Mouse (Mus musculus) myocyte (in vitro differentiated cells): Measurements from ENCODE around the gene Ttll8.

ENCODE experiments used
- CEBPB ChIP-seq: IDR thresholded peaks from 2 replicates; pipeline ENCODE4 v1.6.1; 2011; ENCODE audit warnings: mild to moderate bottlenecking, moderate library complexity; ENCODE audit not compliant: poor library complexity, insufficient read depth, severe bottlenecking
- MAX ChIP-seq: IDR thresholded peaks from one replicate; pipeline ENCODE4 v1.6.1; 2011; ENCODE audit warnings: low read depth, mild to moderate bottlenecking, control low read depth
- MYOD1 ChIP-seq, 3 experiments: IDR thresholded peaks; one replicate each; pipeline ENCODE4 v1.6.1; 2011; ENCODE audit warnings: control low read depth in 2 of 3, low read depth in 2 of 3, mild to moderate bottlenecking in 2 of 3, moderate library complexity in 1 of 3; ENCODE audit not compliant: insufficient read length in 2 of 3, control insufficient read depth in 1 of 3
- MYOG ChIP-seq, 3 experiments: IDR thresholded peaks; one replicate each; pipeline ENCODE4 v1.6.1; 2011; ENCODE audit warnings: control low read depth in 2 of 3, low read depth in 2 of 3, mild to moderate bottlenecking in 2 of 3; ENCODE audit not compliant: insufficient read length in 2 of 3, control insufficient read depth in 1 of 3, insufficient read depth in 1 of 3
- POLR2A ChIP-seq: IDR thresholded peaks from one replicate; pipeline ENCODE4 v1.6.1; 2011; ENCODE audit warnings: low read depth, mild to moderate bottlenecking, control low read depth, moderate library complexity; ENCODE audit not compliant: insufficient read length
- POLR2AphosphoS2 ChIP-seq: IDR thresholded peaks from one replicate; pipeline ENCODE4 v1.6.1; 2011; ENCODE audit warnings: low read depth, control low read depth; ENCODE audit not compliant: insufficient read length
- REST ChIP-seq: IDR thresholded peaks from one replicate; pipeline ENCODE4 v1.6.1; 2011; ENCODE audit warnings: mild to moderate bottlenecking, control low read depth, moderate library complexity; ENCODE audit not compliant: insufficient read depth, insufficient read length
- TCF12 ChIP-seq: IDR thresholded peaks from one replicate; pipeline ENCODE4 v1.6.1; 2011; ENCODE audit warnings: mild to moderate bottlenecking, control low read depth; ENCODE audit not compliant: poor library complexity, insufficient read depth, severe bottlenecking
- TCF3 ChIP-seq: IDR thresholded peaks from one replicate; pipeline ENCODE4 v1.6.1; 2011; ENCODE audit warnings: low read depth, control low read depth; ENCODE audit not compliant: insufficient read length
- USF1 ChIP-seq: IDR thresholded peaks from one replicate; pipeline ENCODE4 v1.6.1; 2011; ENCODE audit warnings: low read depth, mild to moderate bottlenecking, control low read depth, moderate library complexity

DNA sequence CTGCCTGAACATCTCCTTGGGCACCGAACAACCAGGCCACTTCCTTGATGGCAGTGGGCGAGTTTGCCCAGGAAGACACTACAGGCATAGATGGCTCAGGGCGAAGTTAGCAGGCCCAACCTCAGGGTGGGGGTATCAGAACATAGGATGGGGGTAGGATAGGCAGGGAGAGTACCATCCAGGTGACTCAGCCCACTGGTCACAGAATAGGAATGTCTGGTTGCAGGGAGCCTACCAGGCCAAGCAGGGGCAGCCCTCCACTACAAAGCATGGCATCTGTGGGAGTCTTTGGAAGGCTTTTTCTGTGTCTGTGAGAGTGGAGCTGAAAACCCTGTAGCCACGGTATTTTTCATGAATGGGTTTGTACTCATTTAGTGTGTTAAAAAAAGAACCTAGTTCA, 3.3 kb upstream of the Ttll8 start:
- TF ChIP-seq POLR2A (no peak), REST (no peak), CEBPB (no peak), MYOG (IDR thresholded peaks at IDR 0.05; ENCODE audit: control insufficient read depth in 1 of 3, insufficient read depth in 1 of 3, insufficient read length in 2 of 3, low read depth in 2 of 3) (no peak), MAX (no peak), TCF3 (no peak), USF1 (no peak), POLR2AphosphoS2 (no peak), MYOD1 (IDR thresholded peaks at IDR 0.05; ENCODE audit: control insufficient read depth in 1 of 3, insufficient read length in 2 of 3, low read depth in 2 of 3) (no peak), TCF12 (no peak)
